8 mouse cellular contexts compared by ENCODE assay signal in genomic region chr3:104779949-104780348, GRCm38 (mm10). TPM values are rescaled to one million over a fixed set of nuclear protein-coding genes. Genes with fewer than 3 reads are reported as not detected.
DNase-seq lines count a peak whose midpoint lies in the region; ATAC-seq and TF ChIP-seq lines count a peak whose summit lies in the region.

No protein-coding gene starts in this region.

- dilution Hi-C loops in CH12.LX (cut with MboI; ENCODE audit: extremely low pct_ligation_motif_present, extremely low pct_unique_long_range_greater_than_20kb, low sequenced_read_pairs) = no loop called here

- TF ChIP-seq RAD21 in CH12.LX (IDR thresholded peaks at IDR 0.05; ENCODE audit: low read depth, low read length) = peak; percentile 89

- WGBS in forebrain, embryonic 15.5 days = 2% methylated on average over 7 of the region's 7 CpGs
- WGBS in kidney, embryonic 15.5 days = 3% methylated on average over 7 of the region's 7 CpGs

- no peak overlapping the region for H3K4me3 ChIP-seq in CH12.LX (replicated peaks in 1 of 3; ENCODE audit: low read depth in 2 of 3, low read length in 2 of 3, poor library complexity in 1 of 3)
- H3K4me3 ChIP-seq in forebrain, embryonic 15.5 days = no peak overlapping the region
- peak overlapping the region; percentile 57; the same call in 1 of the 2 replicates for H3K4me3 ChIP-seq in kidney, embryonic 15.5 days (replicated peaks)

- H3K9me3 ChIP-seq in CH12.LX (replicated peaks; ENCODE audit: low read length) = no peaks in the 10 kb centered on the region
- no peaks in the 10 kb centered on the region for H3K9me3 ChIP-seq in forebrain, embryonic 15.5 days
- H3K9me3 ChIP-seq in kidney, embryonic 15.5 days (replicated peaks) = no peaks in the 10 kb centered on the region

- H3K27ac ChIP-seq in CH12.LX (ENCODE audit: insufficient read depth, low read depth) = no peak overlapping the region
- H3K27ac ChIP-seq in forebrain, embryonic 15.5 days (replicated peaks) = no peak overlapping the region
- no peak overlapping the region for H3K27ac ChIP-seq in kidney, embryonic 15.5 days

- H3K79me2 ChIP-seq in CH12.LX (replicated peaks; ENCODE audit: control insufficient read depth, extremely low read depth, insufficient read depth, poor library complexity, severe bottlenecking) = no peaks in the 10 kb centered on the region

- TF ChIP-seq CTCF in CH12.LX (conservative IDR thresholded peaks at IDR 0.05 in 1 of 2, IDR thresholded peaks at IDR 0.05 in 1 of 2; ENCODE audit: low read depth in 2 of 2, low read length in 2 of 2) = peak; percentile 95

- H3K4me1 ChIP-seq in CH12.LX (ENCODE audit: control insufficient read depth in 1 of 2, insufficient read depth in 2 of 2) = peaks cover 3 to 26% of the 10 kb centered on the region in 2 experiments; a peak in 3 of 4 replicates
- H3K4me1 ChIP-seq in forebrain, embryonic 15.5 days = peaks cover 23% of the 10 kb centered on the region
- H3K4me1 ChIP-seq in kidney, embryonic 15.5 days = peaks cover 42% of the 10 kb centered on the region

- H3K36me3 ChIP-seq in CH12.LX (replicated peaks in 1 of 2; ENCODE audit: control insufficient read depth in 1 of 2, insufficient read depth in 1 of 2, low read length in 1 of 2) = peaks cover 0 to 14% of the 10 kb centered on the region in 2 experiments
- H3K36me3 ChIP-seq in forebrain, embryonic 15.5 days = no peaks in the 10 kb centered on the region
- no peaks in the 10 kb centered on the region for H3K36me3 ChIP-seq in kidney, embryonic 15.5 days

- peak; percentile 39; the same call in 1 of the 2 replicates for ATAC-seq in forebrain, embryonic 15.5 days (replicated peaks)
- no peak for ATAC-seq in kidney, embryonic 15.5 days (replicated peaks; ENCODE audit: low FRiP score)

- DNase-seq in layer of hippocampus, postnatal 10 days (ENCODE audit: low spot score in 2 of 2) = peak; percentile 81 to 82
- no peak for DNase-seq in layer of hippocampus, postnatal 36 days
- DNase-seq in CH12.LX (ENCODE audit: extremely low read depth) = peak; percentile 55
- DNase-seq in adrenal gland, postnatal 14 days = peak; percentile 76
- peak; percentile 59 to 65 for DNase-seq in natural killer cell, adult 2 months (ENCODE audit: low spot score in 2 of 2)
- no peak for DNase-seq in urinary bladder, adult 2 months (ENCODE audit: low spot score)

- no peak for TF ChIP-seq POLR2A in CH12.LX (IDR thresholded peaks at IDR 0.05; ENCODE audit: low read depth, low read length)

- H3K9ac ChIP-seq in CH12.LX (ENCODE audit: insufficient read depth, low read depth) = no peak overlapping the region
- H3K9ac ChIP-seq in forebrain, embryonic 15.5 days (replicated peaks) = no peak overlapping the region
- H3K9ac ChIP-seq in kidney, embryonic 15.5 days = no peak overlapping the region

- H3K27me3 ChIP-seq in CH12.LX (replicated peaks) = peaks cover 7% of the 10 kb centered on the region
- peaks cover 86% of the 10 kb centered on the region for H3K27me3 ChIP-seq in forebrain, embryonic 15.5 days
- H3K27me3 ChIP-seq in kidney, embryonic 15.5 days = peaks cover 86% of the 10 kb centered on the region

- in situ Hi-C loops in CH12.LX (cut with MboI; ENCODE audit: low pct_ligation_motif_present, low pct_unique_long_range_greater_than_20kb, low sequenced_read_pairs) = loop anchor here (10.0 kb wide), 2 partner anchors 185 to 275 kb away; partner anchors contain the start of genes Cttnbp2nl and Wnt2b

- TF ChIP-seq EP300 in CH12.LX (IDR thresholded peaks at IDR 0.05; ENCODE audit: low read length) = no peak

- peak overlapping the region; percentile 93 for H3K4me2 ChIP-seq in CH12.LX (ENCODE audit: insufficient read depth, low read depth, poor library complexity, severe bottlenecking)
- no peak overlapping the region for H3K4me2 ChIP-seq in forebrain, embryonic 15.5 days (replicated peaks)
- peak overlapping the region; percentile 98; the same call in 1 of the 2 replicates for H3K4me2 ChIP-seq in kidney, embryonic 15.5 days

TF ChIP-seq in CH12.LX, 34 proteins besides CTCF, POLR2A, EP300 and RAD21:
- peak; percentile 40; the same call in 1 of the 2 replicates for TF ChIP-seq MAX (IDR thresholded peaks at IDR 0.05; ENCODE audit: low read length)
- TF ChIP-seq SIN3A (IDR thresholded peaks at IDR 0.05; ENCODE audit: low read length) = peak; percentile 28; the same call in 1 of the 2 replicates
- TF ChIP-seq NRF1 (IDR thresholded peaks at IDR 0.05; ENCODE audit: low read depth, low read length) = 0 out of 2 replicates have a peak, but pooled peaks have one; percentile 20
- TF ChIP-seq CHD1 (IDR thresholded peaks at IDR 0.05; ENCODE audit: low read depth, low read length) = no peak
- no peak for TF ChIP-seq MAZ (IDR thresholded peaks at IDR 0.05; ENCODE audit: low read depth, low read length)
- peak; percentile 46; the same call in 1 of the 2 replicates for TF ChIP-seq MXI1 (IDR thresholded peaks at IDR 0.05; ENCODE audit: low read depth, low read length)
- TF ChIP-seq MYC (IDR thresholded peaks at IDR 0.05; ENCODE audit: low read depth, low read length) = peak; percentile 57; the same call in 1 of the 2 replicates
- 0 out of 2 replicates have a peak, but pooled peaks have one; percentile 9 for TF ChIP-seq MAFK (IDR thresholded peaks at IDR 0.05; ENCODE audit: insufficient replicate concordance, low read length)
- 0 out of 2 replicates have a peak, but pooled peaks have one; percentile 37 for TF ChIP-seq IRF4 (IDR thresholded peaks at IDR 0.05; ENCODE audit: low read depth, low read length)
- 0 out of 2 replicates have a peak, but pooled peaks have one; percentile 16 for TF ChIP-seq CHD2 (IDR thresholded peaks at IDR 0.05; ENCODE audit: low read length)
- TF ChIP-seq UBTF (IDR thresholded peaks at IDR 0.05; ENCODE audit: low read depth, low read length) = no peak
- 0 out of 2 replicates have a peak, but pooled peaks have one; percentile 35 for TF ChIP-seq NELFE (IDR thresholded peaks at IDR 0.05; ENCODE audit: low read depth, low read length)
- TF ChIP-seq SMC3 (IDR thresholded peaks at IDR 0.05; ENCODE audit: low read depth, low read length) = peak; percentile 82

RNA-seq across cellular contexts. Expression of gene Ppm1j, which starts 0.9 kb away (rescaled TPM):
- 1 to 10 TPM in 1 of 2 experiments, under 1 TPM in 1; 0.76 to 1.0 TPM for total RNA-seq in layer of hippocampus, postnatal 10 days (2021)
- under 1 TPM in 1 of 2 experiments, not detected in 1; 0.25 TPM for total RNA-seq in layer of hippocampus, postnatal 36 days (2021)
- total RNA-seq in CH12.LX (2012; rRNA removed) (4.2 and 6.4 TPM in 2 replicates), CH12.LX (2014; rRNA removed) (2.1 and 2.7 TPM in 2 replicates)
- 6.4 and 6.5 TPM in 2 replicates for polyA plus RNA-seq in CH12.LX (2012; ENCODE audit: insufficient read length, low read depth)
- 5.7 and 10.0 TPM in 2 replicates for total RNA-seq in adrenal gland, postnatal 14 days (2021)
- polyA plus RNA-seq in forebrain, embryonic 15.5 days (2015; fragmentation: Nextera tagmentation; extraction: Ambion mirVana) = 1.9 and 2.7 TPM in 2 replicates
- polyA plus RNA-seq in kidney, embryonic 15.5 days (2015; fragmentation: Nextera tagmentation; extraction: Ambion mirVana) = 6.5 and 6.9 TPM in 2 replicates
- 2.1 and 2.2 TPM in 2 replicates for polyA plus RNA-seq in urinary bladder, adult 2 months (2012; rRNA removed)

RNA-seq across cellular contexts. Expression of gene Fam19a3, which starts 1.7 kb away (rescaled TPM):
- total RNA-seq in layer of hippocampus, postnatal 10 days (2021) = not detected
- not detected for total RNA-seq in layer of hippocampus, postnatal 36 days (2021)
- 0.04 and 0.08 TPM in 2 replicates for total RNA-seq in CH12.LX (2012; rRNA removed)
- not detected in 2 replicates for total RNA-seq in CH12.LX (2014; rRNA removed)
- 0.07 and 0.16 TPM in 2 replicates for polyA plus RNA-seq in CH12.LX (2012; ENCODE audit: insufficient read length, low read depth)
- total RNA-seq in adrenal gland, postnatal 14 days (2021) = 0.90 and 1.9 TPM in 2 replicates
- 0.06 and 0.11 TPM in 2 replicates for polyA plus RNA-seq in forebrain, embryonic 15.5 days (2015; fragmentation: Nextera tagmentation; extraction: Ambion mirVana)
- 0.06 and 0.10 TPM in 2 replicates for polyA plus RNA-seq in kidney, embryonic 15.5 days (2015; fragmentation: Nextera tagmentation; extraction: Ambion mirVana)
- 0.18 and 0.45 TPM in 2 replicates for polyA plus RNA-seq in urinary bladder, adult 2 months (2012; rRNA removed)

RNA-seq across cellular contexts. Expression of gene Rhoc, which starts 8.2 kb away (rescaled TPM):
- total RNA-seq in layer of hippocampus, postnatal 10 days (2021) = 10 to 100 TPM; 37.2 to 39.2 TPM
- total RNA-seq in layer of hippocampus, postnatal 36 days (2021) = 10 to 100 TPM; 24.0 to 24.3 TPM
- 6.2 and 8.3 TPM in 2 replicates for total RNA-seq in CH12.LX (2012; rRNA removed)
- 1.2 and 1.4 TPM in 2 replicates for total RNA-seq in CH12.LX (2014; rRNA removed)
- polyA plus RNA-seq in CH12.LX (2012; ENCODE audit: insufficient read length, low read depth) = 7.9 and 8.0 TPM in 2 replicates
- 136 and 141 TPM in 2 replicates for total RNA-seq in adrenal gland, postnatal 14 days (2021)
- 43.3 and 44.6 TPM in 2 replicates for polyA plus RNA-seq in forebrain, embryonic 15.5 days (2015; fragmentation: Nextera tagmentation; extraction: Ambion mirVana)
- 131 and 135 TPM in 2 replicates for polyA plus RNA-seq in kidney, embryonic 15.5 days (2015; fragmentation: Nextera tagmentation; extraction: Ambion mirVana)
- polyA plus RNA-seq in urinary bladder, adult 2 months (2012; rRNA removed) = 124 and 138 TPM in 2 replicates

RNA-seq across cellular contexts. Expression of gene Mov10, which starts 38.4 kb away (rescaled TPM):
- total RNA-seq in layer of hippocampus, postnatal 10 days (2021) = 10 to 100 TPM in 1 of 2 experiments, 1 to 10 TPM in 1; 9.1 to 11.4 TPM
- 10 to 100 TPM in 1 of 2 experiments, 1 to 10 TPM in 1; 8.4 to 12.9 TPM for total RNA-seq in layer of hippocampus, postnatal 36 days (2021)
- total RNA-seq in CH12.LX (2012; rRNA removed) = 15.2 and 18.4 TPM in 2 replicates
- 7.2 and 7.9 TPM in 2 replicates for total RNA-seq in CH12.LX (2014; rRNA removed)
- 28.0 and 31.9 TPM in 2 replicates for polyA plus RNA-seq in CH12.LX (2012; ENCODE audit: insufficient read length, low read depth)
- total RNA-seq in adrenal gland, postnatal 14 days (2021) = 17.8 and 18.4 TPM in 2 replicates
- polyA plus RNA-seq in forebrain, embryonic 15.5 days (2015; fragmentation: Nextera tagmentation; extraction: Ambion mirVana) = 7.5 and 7.6 TPM in 2 replicates
- polyA plus RNA-seq in kidney, embryonic 15.5 days (2015; fragmentation: Nextera tagmentation; extraction: Ambion mirVana) = 62.9 and 66.5 TPM in 2 replicates
- polyA plus RNA-seq in urinary bladder, adult 2 months (2012; rRNA removed) = 7.5 and 11.2 TPM in 2 replicates

Comparison
In these comparisons a context has a peak if more than half of its experiments do, and no peak if none do; other contexts are left out.
1. DNase-seq: peak in layer of hippocampus, postnatal 10 days (2 of 2), CH12.LX (single experiment), adrenal gland, postnatal 14 days (single experiment) and natural killer cell, adult 2 months (2 of 2); none in layer of hippocampus, postnatal 36 days (0 of 2) and urinary bladder, adult 2 months (single experiment).